17 mouse cellular contexts compared by ENCODE assay signal in the genomic region with DNA sequence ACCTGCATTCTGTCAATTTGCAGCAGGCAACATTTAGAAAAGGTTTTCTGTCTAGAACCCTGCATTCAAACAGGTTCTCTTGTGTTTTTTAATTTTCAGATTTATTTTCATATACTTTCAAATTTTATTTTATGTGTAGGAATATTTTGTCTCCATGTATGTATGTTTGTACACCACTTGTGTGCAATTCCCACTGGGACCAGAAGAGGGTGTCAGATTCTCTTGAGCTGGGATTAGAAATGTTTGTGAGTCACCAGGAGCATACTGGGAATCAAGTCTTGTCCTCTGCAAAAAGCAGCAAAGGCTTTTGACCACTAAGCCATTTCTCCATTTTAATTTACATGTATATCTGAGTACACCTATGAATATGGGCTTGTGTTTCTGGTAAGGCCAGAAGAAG.
"Had no signal": no experiment of that assay in that cellular context is flagged by ENCODE, and none has a peak within 500 bp of the region (broad histone marks: within the 10 kb centered on the region; RNA-seq: fewer than 3 reads in every experiment).

No protein-coding gene starts in this region.

- H3K27ac ChIP-seq: lung, embryonic 15.5 days; macrophage; midbrain, embryonic 13.5 days; midbrain, embryonic 15.5 days; neural tube, embryonic 12.5 days had no signal

- DNase-seq: lung, adult 2 months; lung, postnatal 14 days; lung, postnatal 36 days; retina, postnatal 1 day; right cerebral cortex, adult 18-20 months; right cerebral cortex, postnatal 25 days; right cerebral cortex, postnatal 4 days; spleen, adult 18-20 months; thymus, adult 18-20 months; thymus, postnatal 14 days; thymus, postnatal 36 days had no signal

- H3K27me3 ChIP-seq: lung, embryonic 15.5 days; megakaryocyte, embryonic 14.5 days; midbrain, embryonic 13.5 days; midbrain, embryonic 15.5 days; neural tube, embryonic 12.5 days had no signal

- H3K4me1 ChIP-seq: lung, embryonic 15.5 days; megakaryocyte, embryonic 14.5 days; midbrain, embryonic 13.5 days; midbrain, embryonic 15.5 days; neural tube, embryonic 12.5 days had no signal

- H3K36me3 ChIP-seq: lung, embryonic 15.5 days; midbrain, embryonic 13.5 days; midbrain, embryonic 15.5 days; neural tube, embryonic 12.5 days had no signal

- H3K4me3 ChIP-seq: lung, embryonic 15.5 days; megakaryocyte, embryonic 14.5 days; midbrain, embryonic 13.5 days; midbrain, embryonic 15.5 days; neural tube, embryonic 12.5 days had no signal

- H3K9ac ChIP-seq: lung, embryonic 15.5 days; midbrain, embryonic 13.5 days; midbrain, embryonic 15.5 days; neural tube, embryonic 12.5 days had no signal

- H3K9me3 ChIP-seq: lung, embryonic 15.5 days; megakaryocyte, embryonic 14.5 days; midbrain, embryonic 13.5 days; midbrain, embryonic 15.5 days; neural tube, embryonic 12.5 days had no signal
